Mouse (Mus musculus): Measurements from ENCODE around the gene Polr2j. TPM values are rescaled to one million over a fixed set of nuclear protein-coding genes. Genes with fewer than 3 reads are reported as not detected.
"Not testable (repeated sequence)": the region's sequence is repeated elsewhere in the genome, so short reads cannot be mapped to it uniquely, and the experiment has no call there.

Gene Polr2j
- polyA plus RNA-seq, 1 experiment from 2014 or later = 288 TPM

DNA sequence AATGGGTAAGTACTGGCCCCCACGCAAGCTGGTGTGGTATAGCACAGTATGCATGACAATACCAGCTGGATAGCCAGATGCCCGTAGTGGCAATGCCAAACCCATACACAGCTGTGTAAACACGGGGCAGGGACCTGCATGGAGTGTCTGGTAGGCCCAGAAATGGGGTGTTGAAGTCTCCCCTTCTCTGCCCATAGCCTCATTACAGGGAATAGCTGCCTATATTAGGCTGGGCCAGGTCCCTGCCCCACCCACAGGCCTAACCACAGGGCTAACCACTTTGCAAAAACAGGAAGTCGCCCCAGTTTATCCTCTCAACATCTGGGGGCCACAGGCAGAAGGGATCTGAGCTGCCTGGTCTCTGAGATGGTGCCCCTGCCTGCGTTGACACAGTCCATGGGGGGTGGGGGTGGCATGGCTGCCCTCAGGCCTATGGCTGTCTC lies 32.7 kb downstream of the Polr2j start:
- H3K4me1 ChIP-seq (replicated peaks); DNase-seq (ENCODE audit: low spot score); H3K36me3 ChIP-seq; H3K4me3 ChIP-seq; H3K9me3 ChIP-seq; H3K27me3 ChIP-seq (ENCODE audit: insufficient read depth, poor library complexity, severe bottlenecking); H3K27ac ChIP-seq: not testable (repeated sequence)
- WGBS = 69% methylated on average over 5 of the region's 5 CpGs

DNA sequence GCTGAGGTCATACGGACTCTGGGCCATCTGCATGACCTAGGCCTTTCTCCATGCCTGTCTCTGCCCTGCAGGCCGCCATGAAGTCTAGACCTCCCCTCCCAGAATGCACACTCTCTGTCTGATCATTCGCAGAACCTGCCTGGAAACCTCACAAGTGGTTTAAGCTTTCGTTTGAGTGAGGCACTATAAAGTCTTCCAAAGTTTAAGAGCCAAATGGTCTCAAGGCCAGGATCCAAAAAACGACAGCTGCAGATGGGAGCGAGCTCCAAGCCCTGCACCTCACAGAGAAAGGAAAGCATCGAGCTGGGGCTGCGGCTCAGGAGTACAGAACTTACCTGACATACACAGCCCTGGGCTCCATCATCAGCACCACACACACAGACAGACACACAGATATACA lies 35.9 kb downstream of the Polr2j start:
- no peaks in the 10 kb centered on the region for H3K27me3 ChIP-seq (ENCODE audit: insufficient read depth, poor library complexity, severe bottlenecking)
- 89% methylated on average over 8 of the region's 8 CpGs for WGBS
- no peak overlapping the region for H3K4me3 ChIP-seq
- DNase-seq (ENCODE audit: low spot score) = no peak
- no peaks in the 10 kb centered on the region for H3K36me3 ChIP-seq
- no peaks in the 10 kb centered on the region for H3K4me1 ChIP-seq (replicated peaks)
- no peaks in the 10 kb centered on the region for H3K9me3 ChIP-seq
- no peak overlapping the region for H3K27ac ChIP-seq

DNA sequence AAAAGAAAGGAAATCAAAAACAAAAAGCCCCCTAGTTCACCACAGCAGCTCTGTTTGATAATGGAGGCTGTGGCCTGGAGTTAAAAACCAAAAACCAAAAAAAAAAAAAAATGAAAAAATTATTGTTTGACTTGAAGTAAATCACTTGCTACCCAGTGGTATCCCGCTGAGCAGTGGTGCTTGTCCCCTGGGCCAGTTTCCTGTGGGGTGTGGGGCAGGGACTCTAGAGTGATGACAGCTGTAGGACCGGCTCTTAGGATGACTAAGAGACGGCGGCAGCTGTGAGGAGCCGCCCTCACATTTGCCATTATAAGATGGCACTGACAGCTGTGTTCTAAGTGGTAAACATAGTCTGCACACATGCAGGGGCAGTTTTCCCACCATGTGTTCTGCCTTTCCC lies 39.0 kb downstream of the Polr2j start:
- no peak for DNase-seq (ENCODE audit: low spot score)
- peaks cover 4% of the 10 kb centered on the region; the same call in 1 of the 2 replicates for H3K36me3 ChIP-seq
- H3K27ac ChIP-seq = no peak overlapping the region
- H3K4me1 ChIP-seq (replicated peaks) = no peaks in the 10 kb centered on the region
- WGBS = 86% methylated on average over 5 of the region's 5 CpGs
- no peaks in the 10 kb centered on the region for H3K27me3 ChIP-seq (ENCODE audit: insufficient read depth, poor library complexity, severe bottlenecking)
- H3K9me3 ChIP-seq = no peaks in the 10 kb centered on the region
- no peak overlapping the region for H3K4me3 ChIP-seq

DNA sequence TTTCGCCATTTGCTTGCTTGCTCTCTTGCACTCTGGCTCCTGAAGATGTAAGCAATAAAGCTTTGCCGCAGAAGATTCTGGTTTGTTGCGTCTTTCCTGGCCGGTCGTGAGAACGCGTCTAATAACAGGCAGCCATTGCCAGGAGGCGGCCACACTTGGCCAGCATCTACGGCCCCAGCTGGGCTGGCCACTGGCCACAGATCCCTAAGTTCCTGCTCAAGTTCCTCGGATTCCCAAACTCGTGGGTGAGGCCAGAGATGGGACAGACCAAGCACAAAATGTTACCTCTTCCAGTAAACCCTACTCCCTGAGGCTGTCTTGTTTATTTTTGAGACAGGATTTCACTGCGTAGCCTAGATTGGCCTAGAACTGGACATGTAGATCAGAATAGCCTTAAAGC lies 43.7 kb downstream of the Polr2j start:
- DNase-seq (ENCODE audit: low spot score); H3K4me1 ChIP-seq (replicated peaks): not testable (repeated sequence)
- WGBS = 89% methylated on average over 11 of the region's 12 CpGs

DNA sequence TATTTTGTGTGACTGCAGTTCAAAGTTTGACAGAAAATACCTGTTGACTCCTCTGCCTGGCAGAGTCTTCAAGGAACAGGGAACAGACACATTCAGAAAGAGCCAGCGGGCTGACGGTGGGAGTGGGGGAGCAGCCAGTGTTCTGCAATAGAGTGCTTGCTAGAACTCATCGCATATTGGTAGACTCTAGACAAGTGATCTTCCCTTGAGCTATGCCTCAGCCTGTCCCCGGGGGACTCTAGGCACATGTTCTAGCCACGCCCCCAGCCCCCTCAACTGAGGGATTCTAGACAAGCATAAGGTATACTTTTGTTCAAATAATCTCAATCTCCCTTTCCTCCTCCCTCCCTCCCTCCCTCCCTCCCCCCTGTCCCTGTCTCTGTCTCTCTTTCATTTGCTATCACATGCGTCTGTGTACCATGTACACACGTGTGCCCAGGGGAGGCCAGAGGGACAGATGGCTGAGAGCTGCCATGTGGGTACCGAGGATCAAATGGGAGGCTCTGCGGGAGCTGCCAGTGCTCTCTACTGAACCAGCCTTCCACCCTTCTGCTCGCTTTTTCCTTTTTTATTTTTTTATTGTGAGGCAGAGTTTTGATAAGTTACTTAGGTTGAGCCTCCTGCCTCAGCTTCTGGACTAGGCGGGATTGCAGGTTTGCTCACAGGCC lies 47.5 kb downstream of the Polr2j start:
- Histone ChIP-seq H3K4me1 (replicated peaks) (peaks cover 6% of the 10 kb centered on the region; the same call in 1 of the 2 replicates), H3K9me3 (peaks cover 4% of the 10 kb centered on the region; the same call in 1 of the 2 replicates), H3K27me3 (ENCODE audit: insufficient read depth, poor library complexity, severe bottlenecking) (no peaks in the 10 kb centered on the region), H3K36me3 (peaks cover 21% of the 10 kb centered on the region; the same call in 1 of the 2 replicates), H3K27ac (no peak overlapping the region), H3K4me3 (no peak overlapping the region)
- 81% methylated on average over 11 of the region's 11 CpGs for WGBS
- no peak for DNase-seq (ENCODE audit: low spot score)

More for the DNA sequence above, 43.7 kb downstream of the Polr2j start:
- not testable (repeated sequence) for H3K9me3 ChIP-seq; H3K27me3 ChIP-seq (ENCODE audit: insufficient read depth, poor library complexity, severe bottlenecking); H3K27ac ChIP-seq; H3K4me3 ChIP-seq
- peaks cover 12% of the 10 kb centered on the region; the same call in 1 of the 2 replicates for H3K36me3 ChIP-seq

DNA sequence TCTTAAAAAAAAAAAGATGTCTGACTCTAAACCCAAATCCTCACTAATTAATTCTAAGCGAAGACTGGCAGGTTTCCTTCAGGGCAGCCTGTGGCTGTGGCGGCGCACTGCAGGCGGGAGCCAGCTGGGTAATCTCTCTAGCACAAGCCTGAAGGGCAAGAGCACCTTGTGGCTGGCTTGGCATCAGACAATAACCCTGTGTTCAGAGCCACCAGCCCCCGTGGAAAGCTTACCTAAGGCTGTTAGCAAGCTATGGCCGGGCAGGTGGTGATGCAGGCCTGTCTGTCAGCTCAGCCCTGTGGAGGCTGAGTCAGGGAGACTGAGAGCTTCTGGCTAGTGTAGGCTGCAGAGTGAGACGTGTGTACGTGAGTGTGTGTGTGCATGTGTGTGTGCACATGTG lies 48.8 kb downstream of the Polr2j start:
- DNase-seq (ENCODE audit: low spot score) = no peak
- Histone ChIP-seq H3K4me1 (replicated peaks) (peaks cover 15% of the 10 kb centered on the region), H3K27me3 (ENCODE audit: insufficient read depth, poor library complexity, severe bottlenecking) (no peaks in the 10 kb centered on the region), H3K27ac (no peak overlapping the region), H3K4me3 (no peak overlapping the region), H3K9me3 (peaks cover 4% of the 10 kb centered on the region; the same call in 1 of the 2 replicates), H3K36me3 (peaks cover 19% of the 10 kb centered on the region; the same call in 1 of the 2 replicates)
- 83% methylated on average over 8 of the region's 8 CpGs for WGBS

DNA sequence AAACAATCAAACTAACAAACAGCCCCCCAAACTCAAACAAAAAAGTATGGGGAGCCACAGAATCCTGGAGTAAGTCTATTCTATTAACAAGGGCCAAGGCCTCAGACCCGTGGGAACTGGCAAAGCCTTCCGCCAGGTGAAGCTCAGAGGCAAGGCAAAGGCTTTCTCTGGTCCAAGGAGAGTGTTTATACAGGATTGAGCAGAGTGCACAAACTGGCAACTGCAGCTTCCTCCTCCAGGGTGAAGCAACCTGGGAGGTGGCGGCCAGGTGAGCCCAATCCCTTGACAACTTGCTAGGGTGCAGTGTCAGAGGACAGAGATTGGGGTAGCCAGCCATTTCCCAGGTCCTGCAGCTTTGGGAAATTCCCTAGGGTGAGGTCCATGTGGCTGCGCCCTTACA lies 50.9 kb downstream of the Polr2j start:
- WGBS = 88% methylated on average over 4 of the region's 4 CpGs
- Histone ChIP-seq H3K36me3 (0 out of 2 replicates have a peak, but pooled peaks cover 9% of the 10 kb centered on the region), H3K4me1 (replicated peaks) (peaks cover 27% of the 10 kb centered on the region), H3K4me3 (no peak overlapping the region), H3K9me3 (peaks cover 4% of the 10 kb centered on the region; the same call in 1 of the 2 replicates), H3K27ac (no peak overlapping the region), H3K27me3 (ENCODE audit: insufficient read depth, poor library complexity, severe bottlenecking) (peaks cover 8% of the 10 kb centered on the region; the same call in 1 of the 2 replicates)
- DNase-seq (ENCODE audit: low spot score) = no peak

DNA sequence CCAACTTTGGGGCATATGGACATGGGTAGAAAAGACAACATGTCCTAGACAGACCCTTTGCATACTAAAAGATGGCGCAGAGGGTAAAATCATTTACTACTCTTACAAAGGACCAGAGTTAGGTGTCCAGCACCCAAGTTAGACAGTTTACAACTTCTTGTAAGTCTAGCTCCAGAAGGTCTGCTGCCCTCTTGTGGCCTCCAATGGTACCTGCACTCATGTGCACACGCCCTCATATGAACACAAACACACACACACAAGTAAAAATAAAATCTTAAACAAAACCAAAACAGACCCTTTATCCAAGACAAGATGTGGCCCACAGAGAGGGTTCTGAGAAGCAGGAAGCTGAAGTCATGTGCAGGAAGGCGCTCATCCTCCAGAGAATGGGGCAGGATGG lies 51.6 kb downstream of the Polr2j start:
- DNase-seq (ENCODE audit: low spot score) = no peak
- Histone ChIP-seq H3K36me3 (0 out of 2 replicates have a peak, but pooled peaks cover 9% of the 10 kb centered on the region), H3K9me3 (peaks cover 4% of the 10 kb centered on the region; the same call in 1 of the 2 replicates), H3K27ac (no peak overlapping the region), H3K4me3 (no peak overlapping the region), H3K4me1 (replicated peaks) (peaks cover 27% of the 10 kb centered on the region), H3K27me3 (ENCODE audit: insufficient read depth, poor library complexity, severe bottlenecking) (peaks cover 8% of the 10 kb centered on the region; the same call in 1 of the 2 replicates)
- WGBS = 94% methylated on average over 3 of the region's 3 CpGs

DNA sequence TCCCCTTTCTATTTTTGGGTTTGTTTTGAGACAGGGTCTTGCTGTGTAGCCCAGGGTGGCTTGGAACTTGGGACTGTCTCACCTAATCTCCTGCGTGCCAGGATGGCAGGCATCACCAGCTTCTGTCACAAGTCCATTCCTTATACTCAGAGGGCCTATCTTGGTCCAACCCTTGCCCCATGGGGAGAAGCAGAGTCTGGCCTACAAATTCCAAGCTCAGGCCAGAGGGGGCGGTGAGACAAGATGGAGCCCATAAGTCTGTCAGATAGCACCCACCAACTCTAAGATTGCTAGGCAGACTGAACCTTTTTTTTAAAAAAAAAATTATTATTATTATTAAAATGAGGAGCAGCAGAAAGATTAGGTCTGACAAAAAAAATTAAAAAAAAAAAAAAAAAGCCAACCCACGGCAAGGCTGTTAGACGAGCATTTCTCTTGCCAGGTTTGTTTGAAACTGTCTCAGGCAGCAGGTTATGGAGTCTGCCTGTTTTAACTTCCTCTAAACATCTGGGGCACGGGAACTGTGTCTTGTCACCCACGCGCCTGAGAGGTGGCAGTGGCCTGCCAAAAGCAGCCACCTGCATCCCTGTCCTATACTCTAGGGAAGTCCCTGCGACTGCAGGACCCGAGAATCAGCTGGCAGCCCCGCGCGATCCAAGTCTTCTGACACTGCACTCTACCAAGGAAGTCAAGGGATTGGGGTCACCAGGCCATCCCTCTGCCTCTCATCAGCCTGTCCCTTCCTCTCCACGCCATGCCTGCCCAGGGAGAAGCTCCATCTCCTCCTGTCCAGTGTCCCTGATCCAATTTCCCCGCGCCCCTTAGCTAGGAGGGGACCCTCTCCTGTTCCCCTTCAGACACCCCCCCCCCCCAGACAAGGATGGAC lies 53.4 kb downstream of the Polr2j start:
- H3K4me3 ChIP-seq = peak overlapping the region; percentile 71
- peaks cover 22% of the 10 kb centered on the region for H3K4me1 ChIP-seq (replicated peaks)
- H3K9me3 ChIP-seq = peaks cover 4% of the 10 kb centered on the region; the same call in 1 of the 2 replicates
- H3K27me3 ChIP-seq (ENCODE audit: insufficient read depth, poor library complexity, severe bottlenecking) = peaks cover 8% of the 10 kb centered on the region; the same call in 1 of the 2 replicates
- 16% methylated on average over 15 of the region's 15 CpGs for WGBS
- peak; percentile 64 for DNase-seq (ENCODE audit: low spot score)
- H3K36me3 ChIP-seq = 0 out of 2 replicates have a peak, but pooled peaks cover 9% of the 10 kb centered on the region
- peak overlapping the region; percentile 86 for H3K27ac ChIP-seq

DNA sequence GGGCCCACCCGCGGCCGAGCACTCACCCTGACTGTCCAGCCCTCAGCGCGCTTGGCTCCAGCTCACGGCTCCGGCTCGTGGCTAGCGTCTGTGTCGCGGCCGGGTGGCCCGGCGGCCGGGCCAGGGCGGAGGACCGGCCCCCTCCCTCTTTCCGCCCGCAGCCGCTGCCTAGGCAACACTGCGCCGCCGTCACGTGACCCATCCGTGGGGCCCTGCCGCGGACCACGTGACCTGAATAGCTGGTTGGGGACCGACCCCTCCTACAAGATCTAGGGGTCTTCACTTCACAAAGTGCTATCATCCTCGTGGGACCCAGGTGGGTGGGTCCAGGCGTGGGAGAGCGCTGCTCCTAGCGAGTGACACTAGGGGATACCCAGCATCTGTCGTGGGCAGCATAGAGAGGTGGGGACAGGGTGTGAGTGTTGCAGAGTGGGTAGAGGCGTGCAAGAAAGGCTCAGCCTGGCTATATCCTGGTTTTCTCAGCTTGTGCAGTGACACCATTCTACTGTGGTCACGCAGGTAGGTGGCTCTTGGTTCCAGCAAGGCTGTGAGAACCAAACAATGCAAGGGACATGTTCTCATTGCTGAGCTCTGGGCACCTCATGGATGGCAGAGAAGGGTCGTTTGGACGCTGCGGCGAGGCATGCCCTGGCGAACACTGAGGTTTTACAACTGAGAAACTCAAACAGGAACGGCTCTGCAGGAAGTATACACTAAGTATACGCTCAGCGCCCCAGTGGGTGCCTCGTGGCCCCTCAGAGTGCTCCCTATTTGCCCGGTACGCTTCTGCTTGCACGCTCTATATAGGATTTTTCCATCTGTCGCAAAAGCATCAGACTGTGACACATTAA lies 54.3 kb downstream of the Polr2j start, which contains the start of gene Orai2:
Gene Orai2, minus strand, starts transcription at position 202 of the 851 bp plus-strand sequence.
- peaks cover 22% of the 10 kb centered on the region for H3K4me1 ChIP-seq (replicated peaks)
- peak within 1 kb of the TSS; percentile 86 for H3K27ac ChIP-seq
- peaks cover 8% of the 10 kb centered on the region; the same call in 1 of the 2 replicates for H3K27me3 ChIP-seq (ENCODE audit: insufficient read depth, poor library complexity, severe bottlenecking)
- DNase-seq (ENCODE audit: low spot score) = peak; percentile 90
- peak within 1 kb of the TSS; percentile 71 for H3K4me3 ChIP-seq
- WGBS = 7% methylated on average over 49 of the region's 49 CpGs
- H3K36me3 ChIP-seq = 0 out of 2 replicates have a peak, but pooled peaks cover 9% of the 10 kb centered on the region
- peaks cover 7% of the 10 kb centered on the region for H3K9me3 ChIP-seq

DNA sequence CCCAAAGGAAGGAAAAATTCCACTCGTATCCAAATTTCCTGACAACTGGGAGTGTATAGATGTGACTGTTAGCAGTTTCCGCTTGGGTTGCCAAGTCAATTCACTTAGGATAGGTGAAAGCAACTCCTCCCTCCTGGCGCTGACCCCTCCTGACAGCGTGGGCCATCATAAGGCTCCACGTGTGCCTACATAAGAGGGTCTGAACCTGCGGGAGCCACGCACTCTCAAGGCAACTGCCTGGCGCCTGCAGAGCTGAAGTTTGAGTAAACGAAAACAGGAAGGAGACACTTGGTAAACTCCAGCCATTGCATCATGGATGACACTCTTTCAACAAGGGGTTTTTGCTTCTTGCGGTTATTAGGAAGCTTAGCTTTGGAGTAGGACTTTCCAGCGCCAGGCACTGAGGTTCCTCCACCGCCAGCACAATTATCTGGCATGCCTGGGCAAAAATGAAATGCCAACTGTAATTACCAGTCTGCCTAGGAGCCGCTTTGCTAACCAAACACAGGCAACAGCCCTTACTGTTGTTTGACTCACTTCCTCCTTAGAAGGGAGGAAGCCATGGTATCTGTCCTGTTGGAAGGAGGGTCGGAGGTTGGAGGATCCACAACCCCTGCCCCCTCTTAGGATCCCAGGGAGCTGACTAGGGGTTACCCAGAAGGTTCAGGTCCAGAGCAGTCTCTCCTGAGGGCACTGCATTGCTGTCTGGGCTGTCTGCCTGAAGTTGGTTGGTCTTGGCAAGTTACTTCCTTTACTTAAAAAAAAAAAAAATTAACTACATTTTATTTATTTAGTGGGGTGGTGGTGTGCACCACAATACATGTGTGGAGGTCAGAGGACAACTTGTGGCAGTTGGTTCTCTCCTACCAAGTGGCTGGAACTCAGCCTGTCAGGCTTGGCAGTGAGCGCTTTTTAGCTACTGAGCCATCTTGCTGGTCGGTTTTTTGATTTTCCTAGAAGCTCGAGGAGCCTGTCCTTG lies 55.2 kb downstream of the Polr2j start:
- WGBS = 43% methylated on average over 17 of the region's 17 CpGs
- peaks cover 8% of the 10 kb centered on the region; the same call in 1 of the 2 replicates for H3K27me3 ChIP-seq (ENCODE audit: insufficient read depth, poor library complexity, severe bottlenecking)
- peak overlapping the region; percentile 86 for H3K27ac ChIP-seq
- peak overlapping the region; percentile 71 for H3K4me3 ChIP-seq
- H3K36me3 ChIP-seq = peaks cover 9% of the 10 kb centered on the region; the same call in 1 of the 2 replicates
- DNase-seq (ENCODE audit: low spot score) = peak; percentile 10
- peaks cover 22% of the 10 kb centered on the region for H3K4me1 ChIP-seq (replicated peaks)
- H3K9me3 ChIP-seq = peaks cover 7% of the 10 kb centered on the region
